Mouse (Mus musculus) layer of hippocampus, adult 11-12 months (tissue): ENCODE data around the gene Hnrnpc.

Experiments used
- DNase-seq: peaks from one replicate; pipeline ENCODE4 v3.0.0; 2022; ENCODE audit warnings: low spot score

Gene Hnrnpc

GRCm38 (mm10) chr14:52103856-52104676 is at the start of gene Hnrnpc:
Gene Hnrnpc, minus strand, starts transcription at chr14:52104028.
- peak; percentile 100 for DNase-seq

GRCm38 (mm10) chr14:52152613-52153012 is 48.8 kb upstream of the Hnrnpc start:
- no peak for DNase-seq

- no peak for DNase-seq
These were observed 48.4 kb upstream of the Hnrnpc start for GRCm38 (mm10) chr14:52152179-52152578.

GRCm38 (mm10) chr14:52149888-52150287 is 46.1 kb upstream of the Hnrnpc start:
- no peak for DNase-seq

- no peak for DNase-seq
These were observed 42.7 kb upstream of the Hnrnpc start for GRCm38 (mm10) chr14:52146540-52146939.

GRCm38 (mm10) chr14:52144165-52144564 is 40.3 kb upstream of the Hnrnpc start:
- DNase-seq = no peak

- no peak for DNase-seq
These were observed 37.8 kb upstream of the Hnrnpc start for GRCm38 (mm10) chr14:52141445-52142127.

GRCm38 (mm10) chr14:52140577-52141444 is 37.0 kb upstream of the Hnrnpc start:
- DNase-seq = no peak

GRCm38 (mm10) chr14:52133584-52133983 is 29.8 kb upstream of the Hnrnpc start:
- no peak for DNase-seq

GRCm38 (mm10) chr14:52124636-52125035 is 20.8 kb upstream of the Hnrnpc start:
- no peak for DNase-seq

GRCm38 (mm10) chr14:52123918-52124317 is 20.1 kb upstream of the Hnrnpc start:
- DNase-seq = peak; percentile 78

- no peak for DNase-seq
These were observed 16.3 kb upstream of the Hnrnpc start for GRCm38 (mm10) chr14:52120169-52120568.

GRCm38 (mm10) chr14:52118823-52119608 is 15.2 kb upstream of the Hnrnpc start:
- peak; percentile 15 for DNase-seq

- no peak for DNase-seq
These were observed 14.6 kb upstream of the Hnrnpc start for GRCm38 (mm10) chr14:52118456-52118822.

- no peak for DNase-seq
These were observed 13.4 kb upstream of the Hnrnpc start for GRCm38 (mm10) chr14:52117241-52117640.

- DNase-seq = no peak
These were observed 10.3 kb upstream of the Hnrnpc start for GRCm38 (mm10) chr14:52114101-52114500.

GRCm38 (mm10) chr14:52110346-52110745 is 6.5 kb upstream of the Hnrnpc start, which contains the start of gene Rpgrip1:
Gene Rpgrip1, plus strand, starts transcription at chr14:52110704.
- DNase-seq = no peak

- DNase-seq = no peak
These were observed 4.2 kb upstream of the Hnrnpc start for GRCm38 (mm10) chr14:52108025-52108424.

GRCm38 (mm10) chr14:52106741-52107140 is 2.9 kb upstream of the Hnrnpc start:
- DNase-seq = peak; percentile 63

GRCm38 (mm10) chr14:52105308-52105707 is 1.5 kb upstream of the Hnrnpc start:
- no peak for DNase-seq

GRCm38 (mm10) chr14:52104677-52105285 is 953 bp upstream of the Hnrnpc start:
- DNase-seq = no peak
